Comparison of ENCODE assay signal across 17 mouse cellular contexts in the genomic region with DNA sequence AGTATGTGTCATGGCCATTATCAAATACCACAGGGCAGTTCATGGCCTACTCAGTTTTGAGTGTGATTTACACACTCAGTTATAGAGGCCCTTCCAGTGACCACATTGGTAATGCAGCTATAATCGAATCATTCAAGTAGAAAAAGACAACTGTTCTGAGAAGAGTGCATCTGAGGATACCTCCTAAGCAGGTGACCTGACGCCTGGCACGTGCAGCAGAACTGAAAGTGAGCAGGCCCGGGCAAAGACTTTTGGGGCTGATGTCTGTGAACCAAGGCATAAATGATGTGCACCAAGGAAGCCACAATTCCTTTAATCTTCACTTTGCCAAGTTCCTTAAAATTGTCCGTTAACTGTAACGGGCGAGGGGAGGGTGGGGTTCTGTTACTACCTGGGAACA.
DNase-seq lines count a peak whose midpoint lies in the region; TF ChIP-seq lines count a peak whose summit lies in the region.
"Had no signal": no experiment of that assay in that cellular context is flagged by ENCODE, and none has a peak within 500 bp of the region (broad histone marks: within the 10 kb centered on the region; RNA-seq: fewer than 3 reads in every experiment).

No protein-coding gene starts in this region.

- H3K27ac ChIP-seq in CH12.LX (ENCODE audit: insufficient read depth, low read depth), result no peak overlapping the region

- H3K4me2 ChIP-seq in CH12.LX (ENCODE audit: insufficient read depth, low read depth, poor library complexity, severe bottlenecking), result no peak overlapping the region

- H3K79me2 ChIP-seq in CH12.LX (replicated peaks; ENCODE audit: control insufficient read depth, extremely low read depth, insufficient read depth, poor library complexity, severe bottlenecking), result no peaks in the 10 kb centered on the region

- H3K27me3 ChIP-seq in CH12.LX (replicated peaks), result no peaks in the 10 kb centered on the region
- H3K27me3 ChIP-seq: Patski had no signal

- peaks cover 0 to 7% of the 10 kb centered on the region in 2 experiments; a peak in 1 of 4 replicates for H3K4me1 ChIP-seq in CH12.LX (ENCODE audit: control insufficient read depth in 1 of 2, insufficient read depth in 2 of 2)

- H3K9ac ChIP-seq in CH12.LX (ENCODE audit: insufficient read depth, low read depth), result no peak overlapping the region

- no peak for TF ChIP-seq CTCF in CH12.LX (conservative IDR thresholded peaks at IDR 0.05 in 1 of 2, IDR thresholded peaks at IDR 0.05 in 1 of 2; ENCODE audit: low read depth in 2 of 2, low read length in 2 of 2)

- DNase-seq in heart, adult 11 months, result peak; percentile 80
- no peak for DNase-seq in heart, postnatal 14 days
- no peak for DNase-seq in CH12.LX (ENCODE audit: extremely low read depth)
- DNase-seq in adrenal gland, postnatal 14 days, result no peak
- DNase-seq: adrenal gland, adult 2 months; adrenal gland, adult 8-10 months; adrenal gland, postnatal 10 days; adrenal gland, postnatal 25 days; adrenal gland, postnatal 36 days; B cell, adult 2 months; cerebellum, adult 11 months; cerebellum, adult 11-12 months; cerebellum, adult 18-20 months; cerebellum, adult 2 months; cerebellum, adult 8-10 months had no signal

- intact Hi-C loops in heart, postnatal 14 days (cut with DNase I), result no loop called here

- dilution Hi-C loops in CH12.LX (cut with MboI; ENCODE audit: extremely low pct_ligation_motif_present, extremely low pct_unique_long_range_greater_than_20kb, low sequenced_read_pairs), result no loop called here

- no peak for TF ChIP-seq RAD21 in CH12.LX (IDR thresholded peaks at IDR 0.05; ENCODE audit: low read depth, low read length)

- TF ChIP-seq POLR2A in CH12.LX (IDR thresholded peaks at IDR 0.05; ENCODE audit: low read depth, low read length), result no peak

- in situ Hi-C loops in CH12.LX (cut with MboI; ENCODE audit: low pct_ligation_motif_present, low pct_unique_long_range_greater_than_20kb, low sequenced_read_pairs), result no loop called here

- no peaks in the 10 kb centered on the region for H3K36me3 ChIP-seq in CH12.LX (replicated peaks in 1 of 2; ENCODE audit: control insufficient read depth in 1 of 2, insufficient read depth in 1 of 2, low read length in 1 of 2)
- H3K36me3 ChIP-seq: G1E had no signal

- no peaks in the 10 kb centered on the region for H3K9me3 ChIP-seq in CH12.LX (replicated peaks; ENCODE audit: low read length)

- no peak for TF ChIP-seq EP300 in CH12.LX (IDR thresholded peaks at IDR 0.05; ENCODE audit: low read length)

- no peak overlapping the region for H3K4me3 ChIP-seq in CH12.LX (replicated peaks in 1 of 3; ENCODE audit: low read depth in 2 of 3, low read length in 2 of 3, poor library complexity in 1 of 3)

TF ChIP-seq in CH12.LX, 34 proteins besides CTCF, POLR2A, EP300 and RAD21:
- TF ChIP-seq BHLHE40 (IDR thresholded peaks at IDR 0.05; ENCODE audit: low read depth, low read length), result peak; percentile 86
- no peak for TF ChIP-seq MAX (IDR thresholded peaks at IDR 0.05; ENCODE audit: low read length)
